Mouse (Mus musculus) brain, embryonic 14.5 days (tissue): ENCODE measurements at regions not wholly inside any gene's neighbourhood (a gene's known extent, or its start where the extent isn't known, plus 50 kb on each side); places are given as distances from the start of the nearest gene placed in this dataset.

ENCODE experiments used
- DNase-seq: peaks from one replicate; pipeline ENCODE4 v3.0.0-alpha.2; 2011; ENCODE audit warnings: low read depth
- CTCF ChIP-seq: fragments of 200-500 bp; IDR thresholded peaks from 2 replicates; pipeline ENCODE4 v1.5.1; 2012; ENCODE audit warnings: inconsistent platforms, mild to moderate bottlenecking, moderate library complexity, borderline replicate concordance; ENCODE audit not compliant: insufficient read depth, insufficient read length; ENCODE audit errors: extremely low read depth
- POLR2A ChIP-seq: fragments of 200-500 bp; IDR thresholded peaks from 2 replicates; pipeline ENCODE4 v1.6.1; 2012; ENCODE audit warnings: mild to moderate bottlenecking, inconsistent platforms, borderline replicate concordance; ENCODE audit not compliant: poor library complexity, insufficient read depth, insufficient read length, severe bottlenecking; ENCODE audit errors: extremely low read depth

GRCm38 (mm10) chr11:112657410-112658159, 124.4 kb upstream of the Sox9 start:
- DNase-seq: peak; percentile 70
- no peak for TF ChIP-seq POLR2A
- TF ChIP-seq CTCF: no peak

GRCm38 (mm10) chr11:112659911-112660310, 122.1 kb upstream of the Sox9 start:
- DNase-seq: no peak
- no peak for TF ChIP-seq CTCF
- TF ChIP-seq POLR2A: no peak

GRCm38 (mm10) chr11:112661426-112661825, 120.6 kb upstream of the Sox9 start:
- TF ChIP-seq POLR2A (no peak), CTCF (no peak)
- DNase-seq: no peak

- no peak for DNase-seq
- no peak for TF ChIP-seq POLR2A
- no peak for TF ChIP-seq CTCF
These were observed 114.7 kb upstream of the Sox9 start for GRCm38 (mm10) chr11:112667311-112667710.

GRCm38 (mm10) chr11:112672086-112672485, 109.9 kb upstream of the Sox9 start:
- TF ChIP-seq POLR2A (no peak), CTCF (no peak)
- peak; percentile 86 for DNase-seq

GRCm38 (mm10) chr11:112690047-112690446, 92.0 kb upstream of the Sox9 start:
- no peak for TF ChIP-seq CTCF
- no peak for TF ChIP-seq POLR2A
- DNase-seq: no peak

- peak; percentile 42 for DNase-seq
- TF ChIP-seq POLR2A (no peak), CTCF (no peak)
These were observed 75.9 kb upstream of the Sox9 start for GRCm38 (mm10) chr11:112706091-112706490.

GRCm38 (mm10) chr11:112708119-112708730, 73.8 kb upstream of the Sox9 start:
- no peak for TF ChIP-seq POLR2A
- no peak for TF ChIP-seq CTCF

GRCm38 (mm10) chr11:112711656-112712055, 70.4 kb upstream of the Sox9 start:
- peak; percentile 29 for DNase-seq
- TF ChIP-seq CTCF: no peak

More at GRCm38 (mm10) chr11:112708119-112708730, 73.8 kb upstream of the Sox9 start:
- DNase-seq: peak; percentile 78

GRCm38 (mm10) chr11:112718547-112718946, 63.5 kb upstream of the Sox9 start:
- no peak for DNase-seq
- peak; percentile 21; the same call in 1 of the 2 replicates for TF ChIP-seq CTCF
- no peak for TF ChIP-seq POLR2A

GRCm38 (mm10) chr11:112720652-112721051, 61.4 kb upstream of the Sox9 start:
- DNase-seq: no peak
- TF ChIP-seq CTCF: no peak
- TF ChIP-seq POLR2A: no peak

- DNase-seq: no peak
- TF ChIP-seq CTCF (no peak), POLR2A (no peak)
These were observed 59.1 kb upstream of the Sox9 start for GRCm38 (mm10) chr11:112722936-112723335.

GRCm38 (mm10) chr11:112728154-112728952, 53.7 kb upstream of the Sox9 start:
- TF ChIP-seq POLR2A: no peak
- no peak for TF ChIP-seq CTCF
- no peak for DNase-seq
